Mouse (Mus musculus) heart, adult 2 months (tissue): ENCODE measurements at regions not wholly inside any gene's neighbourhood (a gene's known extent, or its start where the extent isn't known, plus 50 kb on each side); places are given as distances from the start of the nearest gene placed in this dataset.

Experiments
- CTCF ChIP-seq: fragments of 200-600 bp; IDR thresholded peaks from 2 replicates; pipeline ENCODE4 v1.8.1; 2022; ENCODE audit warnings: antibody characterized with exemption, mild to moderate bottlenecking, moderate library complexity
- EP300 ChIP-seq: fragments of 200-500 bp; IDR thresholded peaks from 2 replicates; pipeline ENCODE4 v1.6.1; 2011; ENCODE audit warnings: low read depth, low read length, control low read depth; ENCODE audit not compliant: insufficient read depth
- POLR2A ChIP-seq: fragments of 200-500 bp; IDR thresholded peaks from 2 replicates; pipeline ENCODE4 v1.6.1; 2011; ENCODE audit warnings: mild to moderate bottlenecking, low read depth, low read length, control low read depth; ENCODE audit not compliant: insufficient read depth

GRCm38 (mm10) chr11:111735446-111735845 lies 669.5 kb downstream of the Kcnj2 start:
- TF ChIP-seq EP300 (no peak), CTCF (no peak), POLR2A (no peak)
